Mouse (Mus musculus): ENCODE measurements around the gene Rpl23a. TPM values are rescaled to one million over a fixed set of nuclear protein-coding genes. Genes with fewer than 3 reads are reported as not detected.
"Not testable (repeated sequence)": the region's sequence is repeated elsewhere in the genome, so short reads cannot be mapped to it uniquely, and the experiment has no call there.

Rpl23a gene
- polyA plus RNA-seq, 1 experiment from 2014 or later = 896 TPM

DNA sequence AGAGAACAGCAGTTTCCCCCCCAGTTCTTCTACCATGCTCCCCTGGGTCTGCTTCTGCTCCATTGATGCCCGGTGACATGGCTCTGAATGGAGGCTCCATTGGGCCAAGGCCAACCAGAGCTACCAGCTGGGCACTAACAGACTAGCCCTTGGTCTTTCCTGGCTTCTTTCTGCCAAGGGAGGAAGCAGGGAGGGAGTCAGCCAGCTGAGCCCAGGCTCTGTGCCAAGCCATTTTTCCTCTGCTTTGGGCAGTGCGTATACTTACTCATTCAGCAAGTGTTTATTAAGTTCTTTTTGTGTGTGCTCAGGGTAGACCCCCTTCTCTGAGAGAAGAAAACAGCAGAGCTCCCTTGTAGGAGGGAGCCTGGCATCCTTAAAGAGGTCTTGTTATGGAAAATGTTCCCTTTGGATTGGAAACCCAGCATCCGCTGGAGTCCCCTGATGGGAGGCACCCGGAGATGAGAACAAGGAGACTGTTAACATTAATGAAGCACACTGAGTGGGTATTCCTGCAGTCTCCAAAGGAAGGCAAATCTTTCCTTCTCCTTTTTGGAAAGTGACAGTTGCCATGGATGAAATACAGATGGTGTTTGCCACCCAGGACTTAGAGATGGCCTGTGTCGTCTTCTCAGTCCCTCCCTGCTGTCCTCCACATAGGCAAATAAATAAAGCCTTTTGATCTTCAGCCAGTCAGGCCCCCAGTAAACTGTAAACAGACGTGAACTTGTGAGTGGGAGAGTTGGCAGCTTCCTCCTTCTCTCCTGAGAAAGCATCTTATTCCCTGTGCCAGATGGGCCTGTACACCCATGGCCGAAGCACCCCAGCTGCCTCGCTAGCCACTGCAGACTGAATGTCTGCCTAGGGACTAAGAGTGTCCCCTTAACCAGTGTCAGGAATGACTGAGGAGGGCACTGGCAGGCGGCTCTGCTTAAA, 30.8 kb downstream of the Rpl23a start:
- Histone ChIP-seq H3K27me3 (no peaks in the 10 kb centered on the region), H3K4me1 (peaks cover 29% of the 10 kb centered on the region), H3K9ac (replicated peaks) (no peak overlapping the region), H3K36me3 (peaks cover 45% of the 10 kb centered on the region), H3K9me3 (no peaks in the 10 kb centered on the region), H3K27ac (replicated peaks) (peak overlapping the region; percentile 82), H3K4me2 (replicated peaks) (no peak overlapping the region), H3K4me3 (no peak overlapping the region)
- WGBS = 23% methylated on average over 9 of the region's 9 CpGs
- peak; percentile 89 for ATAC-seq (replicated peaks)

DNA sequence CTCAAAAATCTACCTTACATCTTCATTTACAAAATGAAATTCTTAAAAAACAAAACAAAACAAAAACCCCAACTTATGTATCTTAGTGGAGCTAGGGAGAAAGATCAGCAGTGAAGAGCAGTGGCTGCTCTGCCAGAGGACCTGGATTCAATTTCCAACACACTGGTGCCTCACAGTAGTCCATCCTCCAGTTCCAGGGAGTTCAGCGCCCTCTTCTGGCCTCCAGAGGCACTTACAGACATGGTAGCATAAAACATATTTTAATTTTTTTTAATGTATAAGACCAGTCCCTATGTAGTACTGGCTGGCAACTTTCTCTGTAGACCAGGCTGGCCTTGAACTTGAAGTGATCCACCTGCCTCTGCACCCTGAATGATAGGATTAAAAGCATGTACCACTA, 32.2 kb downstream of the Rpl23a start:
- WGBS = 47% methylated on average over 1 of the region's 1 CpGs
- peaks cover 29% of the 10 kb centered on the region for H3K4me1 ChIP-seq
- H3K4me3 ChIP-seq = no peak overlapping the region
- H3K4me2 ChIP-seq (replicated peaks) = no peak overlapping the region
- no peaks in the 10 kb centered on the region for H3K9me3 ChIP-seq
- H3K27me3 ChIP-seq = no peaks in the 10 kb centered on the region
- ATAC-seq (replicated peaks) = no peak
- no peak overlapping the region for H3K27ac ChIP-seq (replicated peaks)
- H3K36me3 ChIP-seq = peaks cover 47% of the 10 kb centered on the region
- no peak overlapping the region for H3K9ac ChIP-seq (replicated peaks)

DNA sequence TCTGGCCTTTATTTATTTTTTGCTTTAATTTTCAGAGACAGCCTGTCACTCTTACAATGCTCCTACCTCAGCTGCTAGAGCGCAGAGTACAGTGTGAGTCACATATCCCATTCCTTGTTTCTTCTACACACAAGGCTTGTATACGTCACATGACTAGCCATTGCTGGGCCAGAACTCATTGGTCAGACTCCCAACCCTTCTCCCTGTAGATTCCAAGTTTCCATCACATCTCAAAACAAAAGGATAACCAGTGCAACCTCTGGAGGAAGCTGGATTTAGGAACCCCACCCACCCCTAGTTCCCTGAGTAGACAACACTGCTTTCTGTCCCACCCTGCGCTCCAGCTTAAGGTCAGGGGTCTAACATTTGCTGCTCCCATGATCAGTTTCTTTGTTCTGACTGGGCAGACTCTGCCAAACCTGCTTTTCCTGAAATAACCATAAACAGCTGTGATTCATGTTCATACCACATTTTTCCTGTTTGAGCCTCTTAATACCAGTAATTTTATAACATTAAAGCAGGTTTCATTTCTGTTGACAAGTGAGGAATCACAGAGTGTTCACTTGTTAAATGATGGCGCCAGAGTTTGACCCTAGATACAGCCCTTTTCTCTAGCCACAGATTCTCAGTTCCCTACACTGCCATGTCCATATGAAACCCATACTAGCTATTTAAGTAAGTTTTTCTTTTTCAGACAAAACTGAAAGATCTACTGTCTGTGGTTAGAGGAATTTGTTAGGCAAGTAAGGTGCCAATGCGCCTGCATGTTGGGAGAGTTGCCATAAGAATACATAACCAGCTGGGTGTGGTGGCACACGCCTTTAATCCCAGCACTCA, 36.5 kb downstream of the Rpl23a start:
- WGBS = 94% methylated on average over 6 of the region's 6 CpGs
- Histone ChIP-seq H3K27ac (replicated peaks) (no peak overlapping the region), H3K4me1 (peaks cover 2% of the 10 kb centered on the region), H3K27me3 (no peaks in the 10 kb centered on the region), H3K4me3 (no peak overlapping the region), H3K9me3 (no peaks in the 10 kb centered on the region), H3K9ac (replicated peaks) (no peak overlapping the region), H3K4me2 (replicated peaks) (no peak overlapping the region), H3K36me3 (peaks cover 61% of the 10 kb centered on the region)
- no peak for ATAC-seq (replicated peaks)

DNA sequence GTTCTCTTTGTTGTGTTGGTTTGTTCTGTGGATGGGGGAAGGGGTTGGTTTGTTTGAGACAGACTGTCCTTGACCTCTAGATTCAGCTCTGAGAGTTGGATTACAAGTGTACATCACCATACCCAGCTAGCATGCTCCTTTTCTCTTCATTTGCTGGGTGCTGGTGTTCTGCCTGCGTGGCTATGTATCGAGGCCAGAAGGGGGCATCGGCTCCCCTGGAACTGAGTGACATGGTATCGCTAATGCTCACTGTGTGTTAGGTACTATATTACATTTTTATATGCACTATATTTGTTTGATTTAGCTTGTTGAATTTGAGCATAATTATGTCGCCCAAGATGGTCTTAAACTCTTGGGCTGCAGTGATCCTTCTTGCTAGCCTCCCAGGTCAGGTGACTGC, 37.2 kb downstream of the Rpl23a start:
- WGBS = 88% methylated on average over 5 of the region's 5 CpGs
- ATAC-seq (replicated peaks) = no peak
- Histone ChIP-seq H3K9me3 (no peaks in the 10 kb centered on the region), H3K4me3 (no peak overlapping the region), H3K36me3 (peaks cover 60% of the 10 kb centered on the region), H3K4me1 (no peaks in the 10 kb centered on the region), H3K9ac (replicated peaks) (no peak overlapping the region), H3K27ac (replicated peaks) (no peak overlapping the region), H3K4me2 (replicated peaks) (no peak overlapping the region), H3K27me3 (no peaks in the 10 kb centered on the region)

DNA sequence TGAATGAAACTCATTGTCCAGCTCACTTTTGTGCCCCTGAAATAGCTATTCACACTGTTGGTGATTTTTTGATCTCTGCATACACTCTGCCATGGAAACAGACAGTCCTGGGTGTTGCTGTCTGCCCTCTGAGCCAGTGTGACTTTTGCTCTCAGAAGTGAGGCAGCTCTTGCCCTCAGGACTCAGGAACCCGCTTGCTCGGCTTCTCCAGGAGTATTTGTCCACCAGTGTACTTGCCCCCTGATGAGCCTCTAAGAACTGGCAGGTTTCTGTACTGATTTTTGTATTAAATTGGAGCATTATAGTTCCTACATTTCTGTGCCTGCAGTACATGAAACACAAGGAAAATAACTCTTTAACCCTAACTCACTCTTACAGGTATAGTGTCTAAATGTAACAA, 39.9 kb downstream of the Rpl23a start:
- no peak overlapping the region for H3K4me3 ChIP-seq
- no peaks in the 10 kb centered on the region for H3K27me3 ChIP-seq
- no peak overlapping the region for H3K4me2 ChIP-seq (replicated peaks)
- no peaks in the 10 kb centered on the region for H3K9me3 ChIP-seq
- peaks cover 39% of the 10 kb centered on the region for H3K36me3 ChIP-seq
- H3K4me1 ChIP-seq = no peaks in the 10 kb centered on the region
- H3K27ac ChIP-seq (replicated peaks) = no peak overlapping the region
- no peak for ATAC-seq (replicated peaks)
- WGBS = 84% methylated on average over 2 of the region's 2 CpGs
- no peak overlapping the region for H3K9ac ChIP-seq (replicated peaks)

DNA sequence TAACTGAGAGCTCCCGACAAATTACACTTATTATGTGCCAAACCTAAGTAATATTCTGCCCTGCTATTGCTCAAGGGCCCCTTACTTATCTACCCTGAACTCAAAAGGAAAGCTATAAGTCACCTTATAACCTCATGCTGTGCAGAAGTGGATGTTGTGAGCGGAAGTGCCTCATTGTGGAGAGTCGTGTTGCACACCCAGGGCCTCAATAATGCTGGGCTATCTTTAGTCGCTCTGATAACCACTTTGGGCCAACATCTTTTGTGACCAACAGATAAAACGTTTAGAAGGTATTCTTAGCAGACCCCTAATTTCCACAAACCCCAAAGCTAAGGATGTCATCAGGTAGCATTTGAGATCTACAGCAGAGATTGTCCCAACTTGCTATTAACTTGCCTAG, 42.7 kb downstream of the Rpl23a start:
- H3K9ac ChIP-seq (replicated peaks) = no peak overlapping the region
- no peak for ATAC-seq (replicated peaks)
- 89% methylated on average over 5 of the region's 5 CpGs for WGBS
- H3K4me1 ChIP-seq = no peaks in the 10 kb centered on the region
- H3K4me2 ChIP-seq (replicated peaks) = no peak overlapping the region
- no peaks in the 10 kb centered on the region for H3K27me3 ChIP-seq
- no peaks in the 10 kb centered on the region for H3K9me3 ChIP-seq
- H3K36me3 ChIP-seq = peaks cover 28% of the 10 kb centered on the region
- no peak overlapping the region for H3K4me3 ChIP-seq
- H3K27ac ChIP-seq (replicated peaks) = no peak overlapping the region

DNA sequence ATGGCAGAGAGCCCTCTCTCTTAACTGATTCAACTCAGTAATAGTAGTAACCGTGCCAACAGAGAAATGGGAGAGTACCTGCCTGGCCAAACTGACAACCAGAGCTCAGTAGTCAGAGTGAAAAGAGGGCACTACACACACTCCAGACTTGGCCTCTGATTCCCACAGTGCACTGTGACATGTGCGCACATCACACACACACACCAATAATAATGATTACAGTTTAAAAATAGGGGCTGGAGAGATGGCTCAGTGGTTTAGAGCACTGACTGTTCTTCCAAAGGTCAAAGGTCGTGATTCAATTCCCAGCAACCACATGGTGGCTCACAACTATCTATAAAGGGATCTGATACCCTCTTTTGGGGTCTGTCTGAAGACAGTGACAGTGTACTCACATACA, 45.4 kb downstream of the Rpl23a start:
- Histone ChIP-seq H3K4me3 (no peak overlapping the region), H3K9ac (replicated peaks) (no peak overlapping the region), H3K9me3 (no peaks in the 10 kb centered on the region), H3K27me3 (no peaks in the 10 kb centered on the region), H3K36me3 (peaks cover 2% of the 10 kb centered on the region; the same call in 1 of the 2 replicates), H3K4me1 (no peaks in the 10 kb centered on the region), H3K4me2 (replicated peaks) (no peak overlapping the region), H3K27ac (replicated peaks) (no peak overlapping the region)
- no peak for ATAC-seq (replicated peaks)
- WGBS = 94% methylated on average over 3 of the region's 3 CpGs

DNA sequence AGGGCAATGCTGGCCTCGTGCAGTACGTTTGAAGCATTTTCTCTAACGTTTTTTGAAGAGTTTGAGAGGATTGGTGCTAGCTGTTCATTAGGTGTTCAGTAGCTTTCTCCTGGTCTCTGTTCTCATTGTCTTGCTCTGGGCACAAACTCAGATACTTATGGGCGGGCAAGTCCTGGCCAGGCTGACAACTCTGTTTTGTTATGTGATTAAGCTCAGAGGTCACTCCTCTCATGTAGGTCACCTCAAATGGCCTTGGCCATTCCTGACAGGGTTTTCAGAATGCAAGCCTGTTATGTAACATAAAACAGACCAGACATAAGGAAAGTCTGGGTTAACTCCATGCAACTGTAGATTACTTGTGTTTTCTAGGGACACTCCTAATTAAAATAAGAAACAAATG, 45.8 kb downstream of the Rpl23a start:
- no peak overlapping the region for H3K9ac ChIP-seq (replicated peaks)
- no peak overlapping the region for H3K4me2 ChIP-seq (replicated peaks)
- no peaks in the 10 kb centered on the region for H3K4me1 ChIP-seq
- no peak overlapping the region for H3K4me3 ChIP-seq
- H3K36me3 ChIP-seq = no peaks in the 10 kb centered on the region
- no peak for ATAC-seq (replicated peaks)
- H3K9me3 ChIP-seq = no peaks in the 10 kb centered on the region
- WGBS = 67% methylated on average over 4 of the region's 4 CpGs
- H3K27ac ChIP-seq (replicated peaks) = no peak overlapping the region
- H3K27me3 ChIP-seq = no peaks in the 10 kb centered on the region

DNA sequence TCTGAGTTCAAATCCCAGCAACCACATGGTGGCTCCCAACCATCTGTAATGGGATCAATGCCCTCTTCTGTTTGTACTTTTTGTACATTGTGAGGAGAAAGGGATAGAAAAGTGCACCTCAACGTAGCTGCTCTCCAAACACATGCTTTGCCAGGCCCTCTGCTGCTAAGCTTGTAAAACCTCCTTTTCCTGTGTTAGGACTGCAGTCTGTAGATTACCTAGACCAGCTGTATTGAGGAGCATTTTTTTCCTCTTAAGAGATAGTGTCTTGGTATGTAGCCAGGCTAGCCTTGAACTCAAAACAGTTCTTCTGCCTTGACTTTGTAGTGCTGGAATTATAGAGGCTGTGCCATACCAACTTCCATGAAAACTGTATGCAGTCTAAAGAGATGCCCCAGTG, 47.3 kb downstream of the Rpl23a start:
- H3K9me3 ChIP-seq = no peaks in the 10 kb centered on the region
- H3K4me1 ChIP-seq = no peaks in the 10 kb centered on the region
- 89% methylated on average over 1 of the region's 1 CpGs for WGBS
- no peaks in the 10 kb centered on the region for H3K36me3 ChIP-seq
- no peak for ATAC-seq (replicated peaks)
- H3K27ac ChIP-seq (replicated peaks) = no peak overlapping the region
- H3K4me3 ChIP-seq = no peak overlapping the region
- no peak overlapping the region for H3K9ac ChIP-seq (replicated peaks)
- H3K27me3 ChIP-seq = no peaks in the 10 kb centered on the region
- H3K4me2 ChIP-seq (replicated peaks) = no peak overlapping the region

DNA sequence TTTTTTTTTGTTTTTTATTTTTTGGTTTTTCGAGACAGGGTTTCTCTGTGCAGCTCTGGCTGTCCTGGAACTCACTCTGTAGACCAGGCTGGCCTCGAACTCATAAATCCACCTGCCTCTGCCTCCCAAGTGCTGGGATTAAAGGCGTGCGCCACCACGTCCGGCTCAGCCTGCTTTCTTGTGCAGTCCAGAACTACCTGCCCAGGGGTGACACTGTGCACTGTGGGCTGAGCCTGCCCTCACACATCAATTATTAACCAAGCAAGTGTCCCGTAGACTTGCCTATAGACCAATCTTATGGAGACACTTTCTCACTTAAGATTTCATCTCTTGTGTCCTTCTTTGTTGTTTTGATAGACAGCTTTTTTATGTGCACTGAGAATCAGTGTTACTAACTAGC, 48.1 kb downstream of the Rpl23a start:
- not testable (repeated sequence) for H3K4me3 ChIP-seq; H3K27ac ChIP-seq (replicated peaks); H3K9me3 ChIP-seq; H3K4me1 ChIP-seq; H3K27me3 ChIP-seq; ATAC-seq (replicated peaks); H3K9ac ChIP-seq (replicated peaks); H3K36me3 ChIP-seq; H3K4me2 ChIP-seq (replicated peaks)
- WGBS = 93% methylated on average over 7 of the region's 7 CpGs

DNA sequence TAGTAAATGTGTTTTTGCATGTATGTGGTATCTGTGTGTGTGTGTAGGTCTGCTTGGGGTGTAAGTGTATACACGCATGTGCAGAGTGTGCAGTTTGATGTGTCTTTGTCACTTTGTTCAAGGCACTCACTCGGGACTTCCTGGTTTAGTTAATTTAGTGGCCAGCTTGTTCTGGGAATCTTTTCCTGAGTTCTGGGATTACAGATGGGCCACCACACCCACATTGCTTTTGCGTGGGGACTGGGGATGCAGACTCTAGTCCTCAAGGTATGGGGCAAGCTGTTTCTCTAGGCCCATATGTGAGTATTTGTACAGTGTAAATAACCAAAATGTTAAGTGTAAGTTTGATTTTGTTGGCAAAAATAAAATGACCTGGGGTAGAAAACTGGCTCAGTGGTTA, 49.0 kb downstream of the Rpl23a start:
- no peak overlapping the region for H3K4me3 ChIP-seq
- no peak overlapping the region for H3K27ac ChIP-seq (replicated peaks)
- H3K9ac ChIP-seq (replicated peaks) = no peak overlapping the region
- WGBS = 82% methylated on average over 3 of the region's 3 CpGs
- no peak for ATAC-seq (replicated peaks)
- H3K36me3 ChIP-seq = no peaks in the 10 kb centered on the region
- peaks cover 4% of the 10 kb centered on the region for H3K4me1 ChIP-seq
- no peaks in the 10 kb centered on the region for H3K27me3 ChIP-seq
- H3K4me2 ChIP-seq (replicated peaks) = no peak overlapping the region
- no peaks in the 10 kb centered on the region for H3K9me3 ChIP-seq

DNA sequence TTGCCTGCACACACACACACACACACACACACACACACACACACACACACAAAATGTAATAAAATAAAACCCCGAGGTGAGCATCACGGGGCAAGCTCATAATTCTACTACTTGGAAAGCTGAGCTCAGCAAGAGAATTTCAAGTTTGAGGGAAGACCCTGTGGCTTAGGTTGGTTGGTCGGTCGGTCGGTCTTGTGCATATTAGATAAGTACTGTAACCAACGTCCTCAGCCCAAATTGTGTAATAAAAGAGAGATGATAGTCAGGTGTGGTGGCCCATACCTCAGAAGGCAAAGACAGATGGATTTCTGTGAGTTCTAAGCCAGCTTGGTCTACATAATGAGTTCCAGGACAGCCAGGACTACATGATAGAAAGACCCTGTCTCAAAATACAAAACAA, 49.5 kb downstream of the Rpl23a start:
- no peak for ATAC-seq (replicated peaks)
- WGBS = 93% methylated on average over 6 of the region's 6 CpGs
- H3K4me1 ChIP-seq = peaks cover 7% of the 10 kb centered on the region
- H3K4me3 ChIP-seq = no peak overlapping the region
- no peak overlapping the region for H3K27ac ChIP-seq (replicated peaks)
- no peaks in the 10 kb centered on the region for H3K36me3 ChIP-seq
- no peak overlapping the region for H3K4me2 ChIP-seq (replicated peaks)
- no peaks in the 10 kb centered on the region for H3K9me3 ChIP-seq
- H3K27me3 ChIP-seq = no peaks in the 10 kb centered on the region
- H3K9ac ChIP-seq (replicated peaks) = no peak overlapping the region

All from forebrain, embryonic 15.5 days (tissue).